In the genomic region with DNA sequence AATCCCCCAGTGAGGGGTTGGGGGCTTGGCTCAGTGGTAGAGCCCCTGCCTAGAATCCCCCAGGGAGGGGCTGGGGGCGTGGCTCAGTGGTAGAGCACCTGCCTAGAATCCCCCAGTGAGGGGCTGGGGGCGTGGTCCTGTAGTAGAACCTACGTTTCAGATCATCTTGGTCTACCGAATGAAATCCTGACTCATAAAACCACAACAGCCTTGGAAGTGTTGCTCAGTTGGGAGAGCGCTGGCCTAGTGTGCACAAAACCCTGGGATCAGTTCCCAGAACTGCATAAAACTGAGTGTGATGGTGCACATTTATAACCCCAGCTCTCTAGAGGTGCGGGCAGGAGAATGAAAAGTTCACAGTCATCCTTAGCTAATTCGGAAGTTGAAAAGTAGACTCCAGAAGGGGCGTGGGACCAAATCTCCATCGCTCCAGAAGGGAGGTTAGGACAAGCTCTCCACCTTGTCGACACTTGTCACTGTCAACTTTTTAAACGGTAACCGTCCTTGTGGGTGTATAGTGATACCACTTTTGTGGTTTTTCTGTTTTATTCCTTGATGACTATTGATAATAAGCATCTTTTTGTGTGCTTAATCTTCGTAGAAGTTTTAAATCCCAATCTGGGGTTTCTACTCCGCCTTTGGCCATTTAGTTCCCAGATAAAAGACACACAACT, we compare ENCODE assay signal across 39 mouse cellular contexts. TPM values are rescaled to one million over a fixed set of nuclear protein-coding genes. Genes with fewer than 3 reads are reported as not detected.
DNase-seq lines count a peak whose midpoint lies in the region; ATAC-seq lines count a peak whose summit lies in the region.
"Had no signal": no experiment of that assay in that cellular context is flagged by ENCODE, and none has a peak within 500 bp of the region (broad histone marks: within the 10 kb centered on the region; RNA-seq: fewer than 3 reads in every experiment).

No protein-coding gene starts in this region.

- H3K4me3 ChIP-seq in liver, embryonic 16.5 days (ENCODE audit: low read depth, low read length) = no peak overlapping the region
- no peak overlapping the region for H3K4me3 ChIP-seq in forebrain, embryonic 16.5 days (replicated peaks; ENCODE audit: low read length)
- H3K4me3 ChIP-seq: embryonic facial prominence, embryonic 10.5 days; embryonic facial prominence, embryonic 15.5 days; heart, embryonic 12.5 days; hindbrain, embryonic 13.5 days; left cerebral cortex, adult 2 months; limb, embryonic 13.5 days; myocyte; neural tube, embryonic 12.5 days had no signal

- DNase-seq in adrenal gland, postnatal 36 days = peak; percentile 19 to 34
- DNase-seq in adrenal gland, postnatal 4 days (ENCODE audit: low spot score in 2 of 2) = no peak
- no peak for DNase-seq in kidney, postnatal 25 days
- DNase-seq in left cerebral cortex, adult 9 months (ENCODE audit: low spot score in 2 of 2) = no peak
- DNase-seq: adrenal gland, adult 8-10 months; cerebellum, adult 11-12 months; cerebellum, adult 9-11 months; gastrocnemius, postnatal 36 days; heart, adult 18-20 months; heart, postnatal 4 days; kidney, adult 9 months; kidney, postnatal 14 days; lung, adult 2 months; lung, postnatal 14 days; right cerebral cortex, adult 18-20 months; right cerebral cortex, postnatal 4 days; thymus, adult 2 months; thymus, postnatal 36 days had no signal

- H3K27me3 ChIP-seq in liver, embryonic 16.5 days (ENCODE audit: control insufficient read depth, insufficient read depth, low read depth, low read length) = no peaks in the 10 kb centered on the region
- H3K27me3 ChIP-seq in forebrain, embryonic 16.5 days (replicated peaks; ENCODE audit: control insufficient read depth, insufficient read depth, low read length) = peaks cover 4% of the 10 kb centered on the region; the same call in 1 of the 2 replicates
- H3K27me3 ChIP-seq: embryonic facial prominence, embryonic 15.5 days; heart, embryonic 12.5 days; hindbrain, embryonic 13.5 days; limb, embryonic 13.5 days; neural tube, embryonic 12.5 days had no signal

- no peaks in the 10 kb centered on the region for H3K36me3 ChIP-seq in liver, embryonic 16.5 days (ENCODE audit: control insufficient read depth, insufficient read depth)
- no peaks in the 10 kb centered on the region for H3K36me3 ChIP-seq in forebrain, embryonic 16.5 days (ENCODE audit: control insufficient read depth, insufficient read depth)
- H3K36me3 ChIP-seq: embryonic facial prominence, embryonic 10.5 days; embryonic facial prominence, embryonic 15.5 days; heart, embryonic 12.5 days; hindbrain, embryonic 13.5 days; limb, embryonic 13.5 days; neural tube, embryonic 12.5 days had no signal

- no peaks in the 10 kb centered on the region for H3K9me3 ChIP-seq in liver, embryonic 16.5 days (replicated peaks; ENCODE audit: control insufficient read depth, low read length)
- H3K9me3 ChIP-seq in forebrain, embryonic 16.5 days (ENCODE audit: control insufficient read depth, low read length) = no peaks in the 10 kb centered on the region
- H3K9me3 ChIP-seq: embryonic facial prominence, embryonic 10.5 days; embryonic facial prominence, embryonic 15.5 days; heart, embryonic 12.5 days; hindbrain, embryonic 13.5 days; limb, embryonic 13.5 days; neural tube, embryonic 12.5 days had no signal

- peak overlapping the region; percentile 32; the same call in 1 of the 2 replicates for H3K4me2 ChIP-seq in liver, embryonic 16.5 days (ENCODE audit: low read depth, low read length)
- no peak overlapping the region for H3K4me2 ChIP-seq in forebrain, embryonic 16.5 days (ENCODE audit: low read length)
- H3K4me2 ChIP-seq: embryonic facial prominence, embryonic 15.5 days; heart, embryonic 12.5 days; hindbrain, embryonic 13.5 days; limb, embryonic 13.5 days; midbrain, embryonic 11.5 days; neural tube, embryonic 12.5 days had no signal

- peak; percentile 41; the same call in 1 of the 2 replicates for ATAC-seq in erythroid progenitor cell, adult 5-6 weeks (replicated peaks; ENCODE audit: low FRiP score, poor library complexity, severe bottlenecking)
- peak; percentile 36 for ATAC-seq in liver, embryonic 16.5 days (ENCODE audit: low read depth)
- no peak for ATAC-seq in forebrain, embryonic 16.5 days
- ATAC-seq: activated CD4-positive, CD25-positive, alpha-beta regulatory T cell, adult 4 months; forebrain, embryonic 14.5 days had no signal

- H3K4me1 ChIP-seq in liver, embryonic 16.5 days (ENCODE audit: control insufficient read depth, low read depth, low read length) = peaks cover 35% of the 10 kb centered on the region
- H3K4me1 ChIP-seq in forebrain, embryonic 16.5 days (replicated peaks; ENCODE audit: control insufficient read depth, insufficient read depth, low read length) = no peaks in the 10 kb centered on the region
- H3K4me1 ChIP-seq: embryonic facial prominence, embryonic 15.5 days; hindbrain, embryonic 13.5 days; limb, embryonic 13.5 days; neural tube, embryonic 12.5 days had no signal

- peak overlapping the region; percentile 37 for H3K9ac ChIP-seq in liver, embryonic 16.5 days (ENCODE audit: low read depth, low read length)
- H3K9ac ChIP-seq in forebrain, embryonic 16.5 days (replicated peaks; ENCODE audit: low read depth, low read length) = no peak overlapping the region
- H3K9ac ChIP-seq: embryonic facial prominence, embryonic 15.5 days; heart, embryonic 12.5 days; hindbrain, embryonic 13.5 days; limb, embryonic 13.5 days; neural tube, embryonic 12.5 days had no signal

- whole genome bisulfite sequencing in liver, embryonic 16.5 days (ENCODE audit: insufficient replicate concordance) = 37% methylated on average over 14 of the region's 14 CpGs
- 87% methylated on average over 14 of the region's 14 CpGs for WGBS in forebrain, embryonic 16.5 days

- peak overlapping the region; percentile 59 for H3K27ac ChIP-seq in liver, embryonic 16.5 days (ENCODE audit: low read length)
- H3K27ac ChIP-seq in forebrain, embryonic 16.5 days (ENCODE audit: low read length) = no peak overlapping the region
- H3K27ac ChIP-seq: embryonic facial prominence, embryonic 10.5 days; embryonic facial prominence, embryonic 15.5 days; hindbrain, embryonic 13.5 days; left cerebral cortex, adult 2 months; limb, embryonic 13.5 days; neural tube, embryonic 12.5 days had no signal

RNA-seq across cellular contexts. Expression of gene Cldn3, which starts 9.3 kb away (rescaled TPM):
- under 1 TPM in 1 of 2 experiments, not detected in 1; 0.43 TPM for total RNA-seq in adrenal gland, postnatal 36 days (2021)
- total RNA-seq in adrenal gland, postnatal 4 days (2021) = 1 to 10 TPM; 8.6 to 9.4 TPM
- total RNA-seq in erythroid progenitor cell, adult 5-6 weeks (2015; ENCODE audit: low replicate concordance) = not detected in 2 replicates
- total RNA-seq in erythroid progenitor cell, adult 5-6 weeks (2017; ENCODE audit: low replicate concordance) = not detected in 2 replicates
- polyA plus RNA-seq in liver, embryonic 16.5 days (2015; fragmentation: Nextera tagmentation; extraction: Ambion mirVana) = 2.6 and 4.7 TPM in 2 replicates
- polyA plus RNA-seq in forebrain, embryonic 16.5 days (2015; fragmentation: Nextera tagmentation; extraction: Ambion mirVana) = 13.0 and 13.6 TPM in 2 replicates
- total RNA-seq: common myeloid progenitor, adult 5-6 weeks; gastrocnemius, postnatal 36 days had no signal
- polyA plus RNA-seq: activated CD4-positive, CD25-positive, alpha-beta regulatory T cell, adult 4 months; myocyte had no signal

RNA-seq across cellular contexts. Expression of gene Cldn4, which starts 30.0 kb away (rescaled TPM):
- not detected for total RNA-seq in adrenal gland, postnatal 36 days (2021)
- 1 to 10 TPM in 1 of 2 experiments, under 1 TPM in 1; 0.23 to 7.8 TPM for total RNA-seq in adrenal gland, postnatal 4 days (2021)
- total RNA-seq in erythroid progenitor cell, adult 5-6 weeks (2015; ENCODE audit: low replicate concordance) = 0.84 TPM in 1 of 2 replicates, not detected in the other
- not detected in 2 replicates for total RNA-seq in erythroid progenitor cell, adult 5-6 weeks (2017; ENCODE audit: low replicate concordance)
- 0.28 and 0.71 TPM in 2 replicates for polyA plus RNA-seq in liver, embryonic 16.5 days (2015; fragmentation: Nextera tagmentation; extraction: Ambion mirVana)
- not detected in 2 replicates for polyA plus RNA-seq in forebrain, embryonic 16.5 days (2015; fragmentation: Nextera tagmentation; extraction: Ambion mirVana)
- total RNA-seq: adrenal gland, adult 8-10 months; common myeloid progenitor, adult 5-6 weeks; gastrocnemius, adult 18-20 months; gastrocnemius, postnatal 36 days; layer of hippocampus, adult 18-20 months; layer of hippocampus, postnatal 10 days; left cerebral cortex, adult 2 months; left cerebral cortex, postnatal 36 days had no signal
- polyA plus RNA-seq: activated CD4-positive, CD25-positive, alpha-beta regulatory T cell, adult 4 months; forebrain, embryonic 14.5 days; heart, postnatal 0 days; hindbrain, embryonic 13.5 days; midbrain, postnatal 0 days; myocyte had no signal

RNA-seq across cellular contexts. Expression of gene Abhd11, which starts 32.2 kb away (rescaled TPM):
- 10 to 100 TPM; 45.4 to 55.3 TPM for total RNA-seq in adrenal gland, postnatal 36 days (2021)
- total RNA-seq in adrenal gland, postnatal 4 days (2021) = 10 to 100 TPM; 54.9 to 55.5 TPM
- total RNA-seq in erythroid progenitor cell, adult 5-6 weeks (2015; ENCODE audit: low replicate concordance) = 15.9 and 29.8 TPM in 2 replicates
- total RNA-seq in erythroid progenitor cell, adult 5-6 weeks (2017; ENCODE audit: low replicate concordance) = 3.9 and 4.3 TPM in 2 replicates
- 26.2 and 26.6 TPM in 2 replicates for polyA plus RNA-seq in liver, embryonic 16.5 days (2015; fragmentation: Nextera tagmentation; extraction: Ambion mirVana)
- 70.6 and 78.0 TPM in 2 replicates for polyA plus RNA-seq in forebrain, embryonic 16.5 days (2015; fragmentation: Nextera tagmentation; extraction: Ambion mirVana)

RNA-seq across cellular contexts. Expression of gene Mettl27, which starts 44.5 kb away (rescaled TPM):
- 10 to 100 TPM; 18.5 to 29.9 TPM for total RNA-seq in adrenal gland, postnatal 36 days (2021)
- total RNA-seq in adrenal gland, postnatal 4 days (2021) = 10 to 100 TPM; 33.0 to 36.3 TPM
- total RNA-seq in erythroid progenitor cell, adult 5-6 weeks (2015; ENCODE audit: low replicate concordance) = 41.1 and 65.6 TPM in 2 replicates
- total RNA-seq in erythroid progenitor cell, adult 5-6 weeks (2017; ENCODE audit: low replicate concordance) = 28.3 and 42.1 TPM in 2 replicates
- polyA plus RNA-seq in liver, embryonic 16.5 days (2015; fragmentation: Nextera tagmentation; extraction: Ambion mirVana) = 20.8 and 25.3 TPM in 2 replicates
- 8.4 and 10.6 TPM in 2 replicates for polyA plus RNA-seq in forebrain, embryonic 16.5 days (2015; fragmentation: Nextera tagmentation; extraction: Ambion mirVana)

RNA-seq across cellular contexts. Expression of gene Stx1a, which starts 46.6 kb away (rescaled TPM):
- total RNA-seq in adrenal gland, postnatal 36 days (2021) = 1 to 10 TPM; 6.8 to 7.7 TPM
- total RNA-seq in adrenal gland, postnatal 4 days (2021) = 10 to 100 TPM; 17.5 to 20.3 TPM
- total RNA-seq in erythroid progenitor cell, adult 5-6 weeks (2015; ENCODE audit: low replicate concordance) = not detected in 2 replicates
- total RNA-seq in erythroid progenitor cell, adult 5-6 weeks (2017; ENCODE audit: low replicate concordance) = not detected in 2 replicates
- 0.71 and 1.1 TPM in 2 replicates for polyA plus RNA-seq in liver, embryonic 16.5 days (2015; fragmentation: Nextera tagmentation; extraction: Ambion mirVana)
- 81.6 and 110 TPM in 2 replicates for polyA plus RNA-seq in forebrain, embryonic 16.5 days (2015; fragmentation: Nextera tagmentation; extraction: Ambion mirVana)

Comparison
In these comparisons a context has a peak if more than half of its experiments do, and no peak if none do; other contexts are left out.
1. DNase-seq: peak in adrenal gland, postnatal 36 days (2 of 2); none in adrenal gland, postnatal 4 days (0 of 2), kidney, postnatal 25 days (0 of 2) and left cerebral cortex, adult 9 months (0 of 2).
2. RNA of gene Cldn3, which starts 9.3 kb away (total RNA-seq): 8.6 to 9.4 TPM in adrenal gland, postnatal 4 days; 0.43 TPM in adrenal gland, postnatal 36 days and not detected in erythroid progenitor cell, adult 5-6 weeks; every median in the first group is over 4 times any median in the second.